Mouse (Mus musculus) ovary, adult 18-20 months (tissue): ENCODE results near the gene Mrpl39.

Experiments
- DNase-seq: peaks from one replicate; pipeline ENCODE4 v3.0.0; 2022; ENCODE audit warnings: low spot score, mixed read lengths

Mrpl39 gene

DNA sequence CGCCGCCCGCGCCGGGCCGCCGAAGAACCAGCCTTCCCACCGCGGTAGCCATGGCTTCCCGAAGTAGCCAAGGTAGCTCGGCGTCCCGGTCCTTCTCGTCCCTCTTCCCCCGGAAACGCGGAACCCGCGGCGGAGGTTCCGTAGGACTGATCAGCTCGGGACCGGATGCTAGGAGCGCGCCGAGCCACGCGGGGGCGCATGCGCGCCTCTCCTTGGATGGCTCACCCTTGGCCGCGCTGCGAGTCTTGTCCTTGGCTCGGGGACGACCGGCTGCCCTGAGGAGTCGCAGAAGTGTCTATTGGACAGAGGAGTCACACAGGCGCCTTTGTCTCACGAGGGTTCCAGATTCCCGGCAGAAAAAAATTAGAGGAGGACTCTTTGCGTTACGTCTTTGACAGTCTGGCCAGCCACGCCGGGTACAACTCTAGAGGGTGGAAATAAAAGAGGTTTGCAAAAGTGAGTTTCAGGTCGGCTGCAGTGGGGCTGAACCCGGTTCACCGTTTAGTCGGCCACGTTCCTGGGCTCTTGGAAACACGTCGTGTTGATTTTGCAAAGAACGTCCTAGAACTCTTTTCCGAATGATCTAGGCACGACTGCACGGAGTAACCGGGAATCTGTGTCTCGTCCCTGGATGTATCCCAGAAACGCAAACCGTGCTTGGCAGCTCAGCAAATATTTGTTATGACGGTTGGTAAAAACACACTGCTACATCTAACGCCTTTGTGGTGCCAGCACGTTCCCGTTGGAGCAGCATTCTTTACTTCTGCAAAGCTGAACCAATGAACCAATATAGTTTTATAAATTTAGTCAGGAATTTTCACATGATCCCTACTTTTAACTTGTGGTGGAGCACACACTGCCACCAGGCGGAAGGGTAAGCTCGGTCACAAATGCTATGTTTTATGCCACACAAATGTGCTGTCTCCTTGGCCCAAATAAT, at the start of gene Mrpl39:
Gene Mrpl39, minus strand, starts transcription at position 577 of the 940 bp plus-strand sequence.
- DNase-seq, result peak; percentile 89

- no peak for DNase-seq
Observed at GRCm38 (mm10) chr16:84784966-84785365, 49.4 kb upstream of the Mrpl39 start.

DNA sequence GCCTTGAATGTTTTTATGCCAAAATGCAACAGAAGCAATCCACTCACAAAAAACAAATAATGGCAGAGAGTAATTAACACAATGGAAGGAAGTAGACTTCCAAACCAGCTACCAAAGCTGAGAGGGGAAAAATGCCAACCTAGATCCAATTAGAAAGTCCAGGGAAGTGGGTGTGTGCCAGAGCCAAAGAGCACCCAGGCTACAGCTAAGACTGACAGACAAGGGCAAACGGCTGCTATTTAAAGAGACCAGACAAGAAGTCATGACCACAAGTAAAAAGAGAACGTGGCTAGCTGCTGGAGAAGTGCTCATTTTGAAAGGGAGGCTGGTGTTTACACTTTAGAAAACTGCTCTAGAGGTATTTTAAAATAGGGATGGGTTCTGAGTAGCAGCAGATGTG, 47.7 kb upstream of the Mrpl39 start:
- no peak for DNase-seq

- DNase-seq, result no peak
Observed at GRCm38 (mm10) chr16:84779718-84780117, 44.2 kb upstream of the Mrpl39 start.

- no peak for DNase-seq
Observed at GRCm38 (mm10) chr16:84778861-84779630, 43.5 kb upstream of the Mrpl39 start.

DNA sequence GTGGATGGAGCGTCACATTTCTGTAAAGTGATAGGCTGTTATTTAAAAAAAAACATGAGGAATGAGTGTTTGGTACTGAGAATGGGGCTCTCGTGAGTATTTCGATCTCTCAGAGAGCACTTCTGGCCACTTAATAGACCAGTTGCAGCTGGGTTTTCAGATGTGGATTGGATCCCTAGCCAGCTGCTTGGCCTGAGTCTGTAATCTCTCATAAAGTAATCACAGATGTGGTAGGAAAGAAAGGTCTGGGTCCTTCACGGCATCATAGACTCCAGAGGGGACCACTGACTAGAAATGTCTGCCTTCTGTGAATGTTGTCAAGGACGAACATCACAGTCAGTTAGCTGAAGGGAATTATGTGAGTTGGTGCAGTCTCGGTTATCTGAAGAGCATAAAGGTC, 42.9 kb upstream of the Mrpl39 start:
- DNase-seq, result no peak

- no peak for DNase-seq
Observed at GRCm38 (mm10) chr16:84776089-84776784, 40.7 kb upstream of the Mrpl39 start.

DNA sequence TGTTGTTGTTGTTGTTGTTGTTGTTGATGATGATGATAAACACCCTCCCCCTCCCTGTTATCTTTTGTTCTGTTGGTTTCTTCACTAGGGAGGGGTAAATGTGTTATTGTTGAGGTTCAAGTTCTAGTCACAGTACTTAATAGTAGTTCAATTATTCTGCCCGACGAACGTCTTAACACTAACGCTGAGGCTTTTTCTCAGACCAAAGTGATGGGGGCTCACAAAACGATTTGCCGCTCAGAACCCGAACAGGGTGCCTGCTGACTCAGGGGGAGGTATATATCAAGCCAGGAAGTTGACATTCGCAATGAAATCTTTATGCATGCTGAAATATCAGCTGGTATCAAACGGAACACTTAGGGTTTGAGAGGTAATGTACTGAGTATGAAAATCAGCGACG, 39.8 kb upstream of the Mrpl39 start:
- no peak for DNase-seq

- DNase-seq, result no peak
Observed at GRCm38 (mm10) chr16:84774761-84775231, 39.3 kb upstream of the Mrpl39 start.

GRCm38 (mm10) chr16:84774003-84774703, 38.6 kb upstream of the Mrpl39 start, which contains the start of gene Jam2:
Gene Jam2 (plus strand): TSS chr16:84774123.
- DNase-seq, result peak; percentile 73

DNA sequence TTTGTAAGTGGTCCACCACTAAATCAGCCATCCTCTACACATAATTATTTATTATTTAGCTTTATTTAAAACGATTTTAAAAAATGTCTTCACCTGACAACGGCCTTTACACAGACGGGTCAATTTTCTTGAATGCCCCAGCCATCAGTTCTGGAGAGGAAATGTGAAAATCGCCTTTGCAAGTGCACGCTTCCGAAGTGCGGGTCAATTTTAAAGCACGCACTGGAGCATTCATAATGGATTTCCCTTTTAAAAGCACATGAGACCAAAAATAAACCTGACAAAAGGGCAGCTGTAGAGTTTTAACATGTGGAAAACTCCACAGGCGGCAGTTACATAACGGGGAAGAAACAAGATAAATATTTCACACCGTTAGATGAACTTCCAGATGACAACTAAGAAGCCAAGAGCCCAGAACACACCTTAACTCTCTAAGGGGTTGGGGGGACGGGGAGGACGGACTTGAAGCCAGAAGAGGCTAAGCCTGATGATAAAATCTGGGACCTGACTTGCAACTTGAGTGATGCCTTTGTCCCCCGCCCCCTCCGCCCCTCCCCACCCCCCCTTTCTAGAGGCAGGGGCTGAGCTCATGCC, 37.8 kb upstream of the Mrpl39 start:
- DNase-seq, result no peak

GRCm38 (mm10) chr16:84772496-84773267, 37.1 kb upstream of the Mrpl39 start:
- DNase-seq, result no peak

DNA sequence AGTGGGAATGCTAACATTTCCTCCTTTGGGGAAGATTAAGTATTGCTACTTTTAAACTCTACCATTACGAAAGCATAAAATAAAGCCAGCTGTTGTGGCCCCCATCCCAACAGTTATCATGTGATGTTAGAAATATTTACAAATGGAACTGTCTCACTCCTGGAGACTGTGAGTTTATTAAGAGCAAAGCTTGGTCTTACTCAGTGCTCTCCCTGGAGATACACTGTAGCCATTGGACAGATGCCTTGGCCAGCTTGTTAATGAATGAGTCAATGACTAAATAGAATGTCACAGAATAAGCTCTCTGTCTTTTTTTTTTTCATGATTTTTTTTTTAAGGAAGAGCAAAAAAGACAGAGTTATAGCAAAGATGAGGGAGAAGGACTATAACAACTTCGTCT, 35.9 kb upstream of the Mrpl39 start:
- DNase-seq, result no peak

GRCm38 (mm10) chr16:84770891-84771290, 35.3 kb upstream of the Mrpl39 start:
- DNase-seq, result no peak

GRCm38 (mm10) chr16:84769619-84770464, 34.3 kb upstream of the Mrpl39 start:
- DNase-seq, result no peak

DNA sequence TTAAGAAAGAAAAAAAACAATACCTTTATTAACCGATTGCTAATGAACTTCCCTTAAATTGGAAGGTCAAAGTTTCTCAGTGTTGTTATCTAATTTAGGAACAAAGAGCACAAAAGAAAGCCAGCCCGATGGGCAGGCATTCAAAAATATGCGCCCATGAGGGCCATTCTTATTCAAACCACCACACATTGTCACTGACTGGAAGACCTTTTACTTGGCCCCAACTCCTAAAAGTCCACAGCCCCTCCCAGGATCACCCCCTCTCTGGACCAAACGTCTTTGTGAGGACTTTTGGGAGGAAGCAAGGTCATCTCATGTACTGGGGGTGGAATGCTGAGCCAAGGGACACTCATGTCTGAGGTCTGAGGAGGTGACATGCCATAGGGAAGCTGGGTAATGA, 33.6 kb upstream of the Mrpl39 start:
- DNase-seq, result no peak

- no peak for DNase-seq
Observed at GRCm38 (mm10) chr16:84767956-84768355, 32.4 kb upstream of the Mrpl39 start.

- DNase-seq, result no peak
Observed at GRCm38 (mm10) chr16:84745721-84746306, 10.3 kb upstream of the Mrpl39 start.
